Mouse (Mus musculus): ENCODE measurements around the gene A630095N17Rik. TPM values are rescaled to one million over a fixed set of nuclear protein-coding genes. Genes with fewer than 3 reads are reported as not detected.

Gene A630095N17Rik
- polyA plus RNA-seq, 1 experiment = not detected

DNA sequence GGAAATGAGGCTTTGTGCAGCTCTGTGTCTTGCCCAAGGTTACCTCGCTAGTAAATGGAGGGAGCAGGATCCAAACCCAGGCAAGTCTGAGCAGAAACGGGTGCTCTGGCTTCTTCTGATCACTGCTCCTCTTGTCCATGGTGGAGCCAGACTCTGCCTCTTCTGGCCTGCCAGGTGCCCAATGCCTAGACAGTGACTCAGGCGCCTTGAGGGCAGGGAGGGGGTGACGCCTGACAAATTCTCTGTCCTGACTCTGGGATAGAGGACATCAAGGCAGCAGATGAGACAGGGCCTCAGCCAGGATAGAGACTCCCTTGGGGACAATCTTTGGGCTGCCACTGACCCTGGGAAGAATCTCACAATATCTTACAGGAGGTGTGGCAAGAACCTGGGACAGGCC, 678 bp downstream of the A630095N17Rik start:
- no peak overlapping the region for H3K4me3 ChIP-seq (ENCODE audit: control insufficient read depth, insufficient read depth, low read length)
- H3K36me3 ChIP-seq (ENCODE audit: control insufficient read depth, insufficient read depth, low read length) = no peaks in the 10 kb centered on the region
- H3K27me3 ChIP-seq (ENCODE audit: control insufficient read depth, insufficient read depth, low read length) = no peaks in the 10 kb centered on the region
- DNase-seq = no peak
- H3K4me1 ChIP-seq (replicated peaks; ENCODE audit: control insufficient read depth, insufficient read depth, low read length) = peaks cover 6% of the 10 kb centered on the region
- H3K27ac ChIP-seq (ENCODE audit: control insufficient read depth, insufficient read depth, low read length) = no peak overlapping the region
- 97% methylated on average over 4 of the region's 4 CpGs for WGBS
- no peak for TF ChIP-seq CTCF (IDR thresholded peaks at IDR 0.05; ENCODE audit: borderline replicate concordance, control insufficient read depth, extremely low read depth, insufficient read depth, low read length, poor library complexity)
- no peak for TF ChIP-seq POLR2A (IDR thresholded peaks at IDR 0.05; ENCODE audit: control insufficient read depth, extremely low read depth, insufficient read depth, low read length, poor library complexity)

- DNase-seq = no peak
- Histone ChIP-seq H3K27me3 (ENCODE audit: control insufficient read depth, insufficient read depth, low read length) (no peaks in the 10 kb centered on the region), H3K4me3 (ENCODE audit: control insufficient read depth, insufficient read depth, low read length) (no peak overlapping the region), H3K36me3 (ENCODE audit: control insufficient read depth, insufficient read depth, low read length) (no peaks in the 10 kb centered on the region), H3K27ac (ENCODE audit: control insufficient read depth, insufficient read depth, low read length) (no peak overlapping the region), H3K4me1 (replicated peaks; ENCODE audit: control insufficient read depth, insufficient read depth, low read length) (peaks cover 7% of the 10 kb centered on the region)
- TF ChIP-seq CTCF (IDR thresholded peaks at IDR 0.05; ENCODE audit: borderline replicate concordance, control insufficient read depth, extremely low read depth, insufficient read depth, low read length, poor library complexity) = no peak
- no peak for TF ChIP-seq POLR2A (IDR thresholded peaks at IDR 0.05; ENCODE audit: control insufficient read depth, extremely low read depth, insufficient read depth, low read length, poor library complexity)
- 69% methylated on average over 7 of the region's 7 CpGs for WGBS
These were observed 1.4 kb downstream of the A630095N17Rik start for GRCm38 (mm10) chr1:75230335-75230994.

GRCm38 (mm10) chr1:75229158-75229557, 2.7 kb downstream of the A630095N17Rik start:
- Histone ChIP-seq H3K4me3 (ENCODE audit: control insufficient read depth, insufficient read depth, low read length) (no peak overlapping the region), H3K27me3 (ENCODE audit: control insufficient read depth, insufficient read depth, low read length) (no peaks in the 10 kb centered on the region), H3K27ac (ENCODE audit: control insufficient read depth, insufficient read depth, low read length) (no peak overlapping the region), H3K4me1 (replicated peaks; ENCODE audit: control insufficient read depth, insufficient read depth, low read length) (peaks cover 11% of the 10 kb centered on the region), H3K36me3 (ENCODE audit: control insufficient read depth, insufficient read depth, low read length) (no peaks in the 10 kb centered on the region)
- DNase-seq = no peak
- 48% methylated on average over 4 of the region's 4 CpGs for WGBS
- TF ChIP-seq CTCF (IDR thresholded peaks at IDR 0.05; ENCODE audit: borderline replicate concordance, control insufficient read depth, extremely low read depth, insufficient read depth, low read length, poor library complexity) = no peak
- TF ChIP-seq POLR2A (IDR thresholded peaks at IDR 0.05; ENCODE audit: control insufficient read depth, extremely low read depth, insufficient read depth, low read length, poor library complexity) = no peak

- H3K36me3 ChIP-seq (ENCODE audit: control insufficient read depth, insufficient read depth, low read length) = no peaks in the 10 kb centered on the region
- peaks cover 21% of the 10 kb centered on the region for H3K4me1 ChIP-seq (replicated peaks; ENCODE audit: control insufficient read depth, insufficient read depth, low read length)
- H3K4me3 ChIP-seq (ENCODE audit: control insufficient read depth, insufficient read depth, low read length) = no peak overlapping the region
- TF ChIP-seq CTCF (IDR thresholded peaks at IDR 0.05; ENCODE audit: borderline replicate concordance, control insufficient read depth, extremely low read depth, insufficient read depth, low read length, poor library complexity) = no peak
- TF ChIP-seq POLR2A (IDR thresholded peaks at IDR 0.05; ENCODE audit: control insufficient read depth, extremely low read depth, insufficient read depth, low read length, poor library complexity) = no peak
- WGBS = 96% methylated on average over 1 of the region's 1 CpGs
- DNase-seq = no peak
- no peaks in the 10 kb centered on the region for H3K27me3 ChIP-seq (ENCODE audit: control insufficient read depth, insufficient read depth, low read length)
- H3K27ac ChIP-seq (ENCODE audit: control insufficient read depth, insufficient read depth, low read length) = no peak overlapping the region
These were observed 4.2 kb downstream of the A630095N17Rik start for GRCm38 (mm10) chr1:75227653-75228052.

- Histone ChIP-seq H3K27ac (ENCODE audit: control insufficient read depth, insufficient read depth, low read length) (no peak overlapping the region; the same call in 1 of the 2 replicates), H3K36me3 (ENCODE audit: control insufficient read depth, insufficient read depth, low read length) (no peaks in the 10 kb centered on the region), H3K4me1 (replicated peaks; ENCODE audit: control insufficient read depth, insufficient read depth, low read length) (peaks cover 30% of the 10 kb centered on the region), H3K27me3 (ENCODE audit: control insufficient read depth, insufficient read depth, low read length) (no peaks in the 10 kb centered on the region), H3K4me3 (ENCODE audit: control insufficient read depth, insufficient read depth, low read length) (no peak overlapping the region)
- 49% methylated on average over 2 of the region's 2 CpGs for WGBS
- TF ChIP-seq CTCF (IDR thresholded peaks at IDR 0.05; ENCODE audit: borderline replicate concordance, control insufficient read depth, extremely low read depth, insufficient read depth, low read length, poor library complexity) = no peak
- TF ChIP-seq POLR2A (IDR thresholded peaks at IDR 0.05; ENCODE audit: control insufficient read depth, extremely low read depth, insufficient read depth, low read length, poor library complexity) = no peak
- DNase-seq = no peak
These were observed 5.8 kb downstream of the A630095N17Rik start for GRCm38 (mm10) chr1:75226138-75226537.

DNA sequence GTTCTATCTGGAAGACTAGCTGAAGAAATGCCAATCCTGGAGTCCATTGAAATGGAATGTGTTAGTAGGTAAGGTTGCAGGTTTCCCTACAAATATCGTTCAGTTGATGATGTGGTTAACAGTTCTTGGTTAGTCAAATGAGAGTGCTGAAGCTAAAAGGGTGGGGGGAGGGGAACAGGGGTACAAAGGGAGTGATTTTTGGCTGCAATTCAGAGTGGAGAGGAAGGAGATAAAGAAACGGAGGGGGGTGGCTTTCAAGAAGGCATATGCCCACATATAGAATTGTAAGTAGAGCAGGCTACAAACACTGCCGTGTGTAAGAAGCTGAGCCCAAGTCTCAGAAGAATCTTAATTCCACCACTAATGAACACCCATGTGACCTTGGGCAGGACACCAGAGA, 6.4 kb downstream of the A630095N17Rik start:
- H3K4me1 ChIP-seq (replicated peaks; ENCODE audit: control insufficient read depth, insufficient read depth, low read length) = peaks cover 30% of the 10 kb centered on the region
- no peaks in the 10 kb centered on the region for H3K27me3 ChIP-seq (ENCODE audit: control insufficient read depth, insufficient read depth, low read length)
- H3K4me3 ChIP-seq (ENCODE audit: control insufficient read depth, insufficient read depth, low read length) = no peak overlapping the region
- WGBS = 7% methylated on average over 3 of the region's 3 CpGs
- no peak overlapping the region; the same call in 1 of the 2 replicates for H3K27ac ChIP-seq (ENCODE audit: control insufficient read depth, insufficient read depth, low read length)
- no peaks in the 10 kb centered on the region for H3K36me3 ChIP-seq (ENCODE audit: control insufficient read depth, insufficient read depth, low read length)
- TF ChIP-seq POLR2A (IDR thresholded peaks at IDR 0.05; ENCODE audit: control insufficient read depth, extremely low read depth, insufficient read depth, low read length, poor library complexity) = no peak
- TF ChIP-seq CTCF (IDR thresholded peaks at IDR 0.05; ENCODE audit: borderline replicate concordance, control insufficient read depth, extremely low read depth, insufficient read depth, low read length, poor library complexity) = no peak
- no peak for DNase-seq
